Mouse (Mus musculus) olfactory bulb, adult 2 months (tissue): ENCODE data around the gene Dnase1l3.

Experiments
- CTCF ChIP-seq: fragments of 200-500 bp; IDR thresholded peaks from 2 replicates; pipeline ENCODE4 v1.5.1; 2012; ENCODE audit warnings: low read depth, mild to moderate bottlenecking, low read length, moderate library complexity; ENCODE audit not compliant: insufficient read depth
- POLR2A ChIP-seq: fragments of 200-500 bp; IDR thresholded peaks from 2 replicates; pipeline ENCODE4 v1.6.1; 2012; ENCODE audit warnings: mild to moderate bottlenecking, low read depth, low read length, moderate library complexity; ENCODE audit not compliant: insufficient read depth

DNA sequence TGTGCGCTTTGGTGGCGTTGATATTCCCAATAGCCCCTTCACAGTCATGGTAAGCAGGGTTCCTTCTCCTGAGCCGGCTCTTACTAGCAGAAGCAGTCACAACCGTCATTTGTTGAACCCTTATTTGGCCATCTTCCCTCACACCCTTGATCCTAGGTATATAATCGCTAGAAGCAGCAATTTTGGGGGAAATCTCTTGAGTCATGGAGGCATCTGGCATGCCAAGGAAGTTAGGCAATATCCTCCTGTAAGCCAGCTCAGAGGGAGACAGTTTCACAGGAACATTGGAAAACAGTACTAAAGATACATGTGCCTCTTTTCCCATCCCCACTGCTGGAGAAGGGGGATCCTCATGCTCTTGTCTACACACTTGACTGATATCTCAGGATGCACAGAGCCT is 75.1 kb downstream of the Dnase1l3 start:
- TF ChIP-seq POLR2A (no peak), CTCF (no peak)
